Mouse (Mus musculus) CD8-positive naive resting alpha-beta T cell, adult 2 months (primary cell): ENCODE measurements around the gene Rdh12.

ENCODE experiments used
- DNase-seq, 2 experiments: peaks; one replicate each; pipeline ENCODE4 v3.0.0; 2022; ENCODE audit warnings: low read depth in 2 of 2, low spot score in 2 of 2

Gene Rdh12

GRCm38 (mm10) chr12:79248110-79248509, 39.4 kb downstream of the Rdh12 start:
- no peak for DNase-seq

GRCm38 (mm10) chr12:79253294-79254053, 44.8 kb downstream of the Rdh12 start:
- DNase-seq: no peak

GRCm38 (mm10) chr12:79254975-79255374, 46.3 kb downstream of the Rdh12 start:
- DNase-seq: no peak

- DNase-seq: no peak
These were observed 51.4 kb downstream of the Rdh12 start for GRCm38 (mm10) chr12:79260154-79260553.

GRCm38 (mm10) chr12:79261035-79261434, 52.3 kb downstream of the Rdh12 start:
- no peak for DNase-seq
